Mouse (Mus musculus) adrenal gland, postnatal 14 days (tissue): ENCODE measurements around the gene Caly. TPM values are rescaled to one million over a fixed set of nuclear protein-coding genes. Genes with fewer than 3 reads are reported as not detected.

ENCODE experiments used
- DNase-seq: peaks from one replicate; pipeline ENCODE4 v3.0.0; 2021; ENCODE audit warnings: mixed read lengths
- total RNA-seq: library from RNA; stranded (reverse); gene quantifications from 2 replicates; pipeline ENCODE4 v1.2.3, GENCODE M21; 2021

The Caly gene
- total RNA-seq, 1 experiment from 2014 or later, result 7.7 TPM

- no peak for DNase-seq
Measured at GRCm38 (mm10) chr7:140037171-140037555, 45.2 kb downstream of the Caly start.

- peak; percentile 98 for DNase-seq
Measured at GRCm38 (mm10) chr7:140036281-140037170, 45.8 kb downstream of the Caly start, which contains the start of the genes Zfp511 and Tubgcp2. TSS of gene Zfp511 (plus strand) at chr7:140036391. TSS of gene Tubgcp2 (minus strand) at chr7:140036669.

- DNase-seq, result no peak
Measured at GRCm38 (mm10) chr7:140035456-140035855, 46.9 kb downstream of the Caly start.

GRCm38 (mm10) chr7:140033386-140033785, 49.0 kb downstream of the Caly start:
- no peak for DNase-seq

- DNase-seq, result no peak
Measured at GRCm38 (mm10) chr7:140032366-140032765, 50.0 kb downstream of the Caly start.

GRCm38 (mm10) chr7:140031771-140032170, 50.6 kb downstream of the Caly start:
- DNase-seq, result no peak

Other genes with a start within 250 kb of the Caly start
- gene Adgra1, start 248.4 kb downstream of the Caly start, total RNA-seq, result 2.9 and 3.6 TPM in 2 replicates
- 0.63 and 0.71 TPM in 2 replicates for gene Kndc1, start 187.9 kb downstream of the Caly start, total RNA-seq
- gene Utf1, start 138.8 kb downstream of the Caly start, total RNA-seq, result not detected in 2 replicates
- not detected in 2 replicates for gene 6430531B16Rik, start 103.8 kb downstream of the Caly start, total RNA-seq
- 1.5 and 3.0 TPM in 2 replicates for gene Adam8, start 90.0 kb downstream of the Caly start, total RNA-seq
- 16.3 and 18.2 TPM in 2 replicates for gene Zfp511, start 46.2 kb downstream of the Caly start, total RNA-seq
- 27.2 and 28.0 TPM in 2 replicates for gene Tubgcp2, start 45.9 kb downstream of the Caly start, total RNA-seq
- gene Msx3, start 33.5 kb downstream of the Caly start, total RNA-seq, result not detected in 2 replicates
- gene Prap1, start 10.8 kb upstream of the Caly start, total RNA-seq, result not detected in 2 replicates
- gene Fuom, start 19.9 kb upstream of the Caly start, total RNA-seq, result 70.4 and 79.8 TPM in 2 replicates
- gene Paox, start 33.3 kb upstream of the Caly start, total RNA-seq, result 20.8 and 23.6 TPM in 2 replicates
- gene Echs1, start 33.9 kb upstream of the Caly start, total RNA-seq, result 536 and 571 TPM in 2 replicates
- gene Mtg1, start 55.0 kb upstream of the Caly start, total RNA-seq, result 41.3 and 48.7 TPM in 2 replicates
- gene Sprn, start 72.3 kb upstream of the Caly start, total RNA-seq, result 0.67 and 1.4 TPM in 2 replicates
- gene Olfr522, start 82.2 kb upstream of the Caly start, total RNA-seq, result not detected in 2 replicates
- not detected in 2 replicates for gene Olfr523, start 90.7 kb upstream of the Caly start, total RNA-seq
- gene Olfr524, start 123.4 kb upstream of the Caly start, total RNA-seq, result not detected in 2 replicates
- 0.15 TPM in 1 of 2 replicates, not detected in the other for gene Cd163l1, start 135.7 kb upstream of the Caly start, total RNA-seq
- 0.30 TPM in 1 of 2 replicates, not detected in the other for gene 5830411N06Rik, start 164.7 kb upstream of the Caly start, total RNA-seq
- gene Olfr525, start 238.3 kb upstream of the Caly start, total RNA-seq, result not detected in 2 replicates